Mouse (Mus musculus) E14TG2a.4 (cell line): ENCODE measurements around the gene Hspa12b.

Experiments used
- CTCF ChIP-seq: conservative IDR thresholded peaks from 2 replicates; pipeline ENCODE4 v1.5.1; 2014; ENCODE audit warnings: low read length
- NANOG ChIP-seq: IDR thresholded peaks from 2 replicates; pipeline ENCODE4 v1.6.1; 2014; ENCODE audit warnings: borderline replicate concordance, low read length, mixed read lengths
- POU5F1 ChIP-seq: IDR thresholded peaks from 2 replicates; pipeline ENCODE4 v1.6.1; 2014; ENCODE audit warnings: low read length, borderline replicate concordance

GRCm38 (mm10) chr2:131089634-131090033, 37.4 kb upstream of the Hspa12b start:
- TF ChIP-seq CTCF = no peak
- no peak for TF ChIP-seq POU5F1
- TF ChIP-seq NANOG = no peak
